Mouse (Mus musculus): ENCODE measurements around the gene Luc7l.

- TF ChIP-seq POLR2A (IDR thresholded peaks at IDR 0.05; ENCODE audit: low read depth, low read length) (no peak), CTCF (IDR thresholded peaks at IDR 0.05; ENCODE audit: extremely low read depth, insufficient read depth, insufficient read length, insufficient replicate concordance) (no peak)
Measured at GRCm38 (mm10) chr17:26276711-26277110, 24.0 kb downstream of the Luc7l start.

Measured in spleen, adult 2 months (tissue).